Comparison of ENCODE assay signal across 8 mouse cellular contexts in genomic region chr9:45042947-45043346, GRCm38 (mm10). TPM values are rescaled to one million over a fixed set of nuclear protein-coding genes. Genes with fewer than 3 reads are reported as not detected.
A peak's percentile ranks its signal among the peaks of the same experiment; 100 is the strongest.
DNase-seq lines count a peak whose midpoint lies in the region; ATAC-seq and TF ChIP-seq lines count a peak whose summit lies in the region.

No protein-coding gene starts in this region.

- ATAC-seq in hindbrain, embryonic 11.5 days (ENCODE audit: low FRiP score) = no peak
- no peak for ATAC-seq in hindbrain, embryonic 14.5 days (ENCODE audit: low FRiP score)
- no peak for ATAC-seq in intestine, postnatal 0 days
- 0 out of 2 replicates have a peak, but pooled peaks have one; percentile 23 for ATAC-seq in lung, embryonic 16.5 days (ENCODE audit: low read depth)

- H3K36me3 ChIP-seq in hindbrain, embryonic 11.5 days (ENCODE audit: control insufficient read depth, insufficient read depth, low read length) = no peaks in the 10 kb centered on the region
- no peaks in the 10 kb centered on the region for H3K36me3 ChIP-seq in hindbrain, embryonic 14.5 days (replicated peaks; ENCODE audit: control insufficient read depth, insufficient read depth)
- no peaks in the 10 kb centered on the region for H3K36me3 ChIP-seq in intestine, postnatal 0 days (ENCODE audit: control insufficient read depth, insufficient read depth)
- 0 out of 2 replicates have a peak, but pooled peaks cover 2% of the 10 kb centered on the region for H3K36me3 ChIP-seq in lung, embryonic 16.5 days (ENCODE audit: control insufficient read depth, insufficient read depth, low read length)

- no peak overlapping the region for H3K4me3 ChIP-seq in hindbrain, embryonic 11.5 days (ENCODE audit: low read depth, low read length)
- H3K4me3 ChIP-seq in hindbrain, embryonic 14.5 days (replicated peaks; ENCODE audit: low read length) = no peak overlapping the region
- H3K4me3 ChIP-seq in intestine, postnatal 0 days (ENCODE audit: low read depth, low read length) = peak overlapping the region; percentile 38
- H3K4me3 ChIP-seq in lung, embryonic 16.5 days (ENCODE audit: low read length) = peak overlapping the region; percentile 46

- H3K27ac ChIP-seq in hindbrain, embryonic 11.5 days (ENCODE audit: low read depth, low read length) = no peak overlapping the region
- no peak overlapping the region for H3K27ac ChIP-seq in hindbrain, embryonic 14.5 days
- H3K27ac ChIP-seq in intestine, postnatal 0 days (ENCODE audit: low read depth, low read length) = peak overlapping the region; percentile 68
- peak overlapping the region; percentile 75 for H3K27ac ChIP-seq in lung, embryonic 16.5 days (ENCODE audit: low read length)

- no peak for TF ChIP-seq CTCF in intestine, postnatal 0 days (IDR thresholded peaks at IDR 0.05; ENCODE audit: low read depth)

- H3K9ac ChIP-seq in hindbrain, embryonic 11.5 days (ENCODE audit: low read depth, low read length) = no peak overlapping the region
- H3K9ac ChIP-seq in hindbrain, embryonic 14.5 days = no peak overlapping the region
- H3K9ac ChIP-seq in intestine, postnatal 0 days (ENCODE audit: low read depth, low read length) = peak overlapping the region; percentile 45
- peak overlapping the region; percentile 56 for H3K9ac ChIP-seq in lung, embryonic 16.5 days (ENCODE audit: low read length)

- peaks cover 43% of the 10 kb centered on the region for H3K27me3 ChIP-seq in hindbrain, embryonic 11.5 days (ENCODE audit: control insufficient read depth, insufficient read depth, low read length)
- H3K27me3 ChIP-seq in hindbrain, embryonic 14.5 days (ENCODE audit: control insufficient read depth, insufficient read depth, low read length) = peaks cover 72% of the 10 kb centered on the region
- H3K27me3 ChIP-seq in intestine, postnatal 0 days (replicated peaks; ENCODE audit: control insufficient read depth, insufficient read depth, low read length) = no peaks in the 10 kb centered on the region
- peaks cover 18% of the 10 kb centered on the region for H3K27me3 ChIP-seq in lung, embryonic 16.5 days (ENCODE audit: control insufficient read depth, insufficient read depth, low read depth, low read length)

- WGBS in hindbrain, embryonic 11.5 days = under 1% methylated on average over 10 of the region's 10 CpGs
- 1% methylated on average over 10 of the region's 10 CpGs for WGBS in hindbrain, embryonic 14.5 days
- under 1% methylated on average over 10 of the region's 10 CpGs for WGBS in intestine, postnatal 0 days
- 2% methylated on average over 10 of the region's 10 CpGs for WGBS in lung, embryonic 16.5 days

- H3K4me2 ChIP-seq in hindbrain, embryonic 11.5 days (replicated peaks; ENCODE audit: low read depth, low read length) = peak overlapping the region; percentile 26; the same call in 1 of the 2 replicates
- H3K4me2 ChIP-seq in hindbrain, embryonic 14.5 days (replicated peaks) = no peak overlapping the region
- H3K4me2 ChIP-seq in intestine, postnatal 0 days (replicated peaks; ENCODE audit: low read depth) = peak overlapping the region; percentile 61
- peak overlapping the region; percentile 46 for H3K4me2 ChIP-seq in lung, embryonic 16.5 days (ENCODE audit: low read depth, low read length)

- DNase-seq in hindbrain, embryonic 11.5 days (ENCODE audit: low spot score) = peak; percentile 27
- DNase-seq in hindbrain, embryonic 14.5 days (ENCODE audit: low spot score) = no peak
- DNase-seq in embryo, embryonic 10.5 days (ENCODE audit: low spot score) = peak; percentile 35
- no peak for DNase-seq in spleen, adult 18-20 months
- DNase-seq in Muller cell, postnatal 12 days (ENCODE audit: inconsistent ontology term) = no peak
- no peak for DNase-seq in frontal cortex, postnatal 14 days (ENCODE audit: low spot score in 2 of 2)

- H3K9me3 ChIP-seq in hindbrain, embryonic 11.5 days (ENCODE audit: control insufficient read depth, low read length) = no peaks in the 10 kb centered on the region
- no peaks in the 10 kb centered on the region for H3K9me3 ChIP-seq in hindbrain, embryonic 14.5 days (ENCODE audit: control insufficient read depth, low read length)
- no peaks in the 10 kb centered on the region for H3K9me3 ChIP-seq in intestine, postnatal 0 days (ENCODE audit: control insufficient read depth)
- no peaks in the 10 kb centered on the region for H3K9me3 ChIP-seq in lung, embryonic 16.5 days (ENCODE audit: control insufficient read depth, low read length)

- H3K4me1 ChIP-seq in hindbrain, embryonic 11.5 days (replicated peaks; ENCODE audit: control insufficient read depth, insufficient read depth, low read length) = no peaks in the 10 kb centered on the region
- 0 out of 2 replicates have a peak, but pooled peaks cover 6% of the 10 kb centered on the region for H3K4me1 ChIP-seq in hindbrain, embryonic 14.5 days (replicated peaks; ENCODE audit: control insufficient read depth, insufficient read depth, low read length)
- H3K4me1 ChIP-seq in intestine, postnatal 0 days (replicated peaks; ENCODE audit: control insufficient read depth, insufficient read depth, low read length) = 0 out of 2 replicates have a peak, but pooled peaks cover 6% of the 10 kb centered on the region
- peaks cover 8% of the 10 kb centered on the region; the same call in 1 of the 2 replicates for H3K4me1 ChIP-seq in lung, embryonic 16.5 days (replicated peaks; ENCODE audit: control insufficient read depth, insufficient read depth, low read length)

RNA-seq across cellular contexts. Expression of gene Mpzl2, which starts 3.3 kb away (rescaled TPM):
- 2.6 and 3.8 TPM in 2 replicates for polyA plus RNA-seq in hindbrain, embryonic 11.5 days (2014; fragmentation: Nextera tagmentation; extraction: Ambion mirVana)
- 0.44 and 0.90 TPM in 2 replicates for polyA plus RNA-seq in hindbrain, embryonic 14.5 days (2014; fragmentation: Nextera tagmentation; extraction: Ambion mirVana)
- 9.1 and 11.0 TPM in 2 replicates for polyA plus RNA-seq in intestine, postnatal 0 days (2015; fragmentation: Nextera tagmentation; extraction: Ambion mirVana)
- 14.2 and 15.9 TPM in 2 replicates for polyA plus RNA-seq in lung, embryonic 16.5 days (2015; fragmentation: Nextera tagmentation; extraction: Ambion mirVana)

RNA-seq across cellular contexts. Expression of gene Mpzl3, which starts 12.0 kb away (rescaled TPM):
- polyA plus RNA-seq in hindbrain, embryonic 11.5 days (2014; fragmentation: Nextera tagmentation; extraction: Ambion mirVana) = 1.7 and 2.8 TPM in 2 replicates
- 1.1 and 1.7 TPM in 2 replicates for polyA plus RNA-seq in hindbrain, embryonic 14.5 days (2014; fragmentation: Nextera tagmentation; extraction: Ambion mirVana)
- 6.5 and 7.5 TPM in 2 replicates for polyA plus RNA-seq in intestine, postnatal 0 days (2015; fragmentation: Nextera tagmentation; extraction: Ambion mirVana)
- polyA plus RNA-seq in lung, embryonic 16.5 days (2015; fragmentation: Nextera tagmentation; extraction: Ambion mirVana) = 2.2 and 3.0 TPM in 2 replicates

RNA-seq across cellular contexts. Expression of gene Cd3e, which starts 33.5 kb away (rescaled TPM):
- not detected in 2 replicates for polyA plus RNA-seq in hindbrain, embryonic 11.5 days (2014; fragmentation: Nextera tagmentation; extraction: Ambion mirVana)
- polyA plus RNA-seq in hindbrain, embryonic 14.5 days (2014; fragmentation: Nextera tagmentation; extraction: Ambion mirVana) = 0.20 and 0.22 TPM in 2 replicates
- polyA plus RNA-seq in intestine, postnatal 0 days (2015; fragmentation: Nextera tagmentation; extraction: Ambion mirVana) = 0.37 and 0.74 TPM in 2 replicates
- polyA plus RNA-seq in lung, embryonic 16.5 days (2015; fragmentation: Nextera tagmentation; extraction: Ambion mirVana) = 5.5 and 9.4 TPM in 2 replicates

RNA-seq across cellular contexts. Expression of gene Jaml, which starts 36.0 kb away (rescaled TPM):
- 0.31 and 0.36 TPM in 2 replicates for polyA plus RNA-seq in hindbrain, embryonic 11.5 days (2014; fragmentation: Nextera tagmentation; extraction: Ambion mirVana)
- 0.25 TPM in 1 of 2 replicates, not detected in the other for polyA plus RNA-seq in hindbrain, embryonic 14.5 days (2014; fragmentation: Nextera tagmentation; extraction: Ambion mirVana)
- 221 and 255 TPM in 2 replicates for polyA plus RNA-seq in intestine, postnatal 0 days (2015; fragmentation: Nextera tagmentation; extraction: Ambion mirVana)
- 0.45 and 0.60 TPM in 2 replicates for polyA plus RNA-seq in lung, embryonic 16.5 days (2015; fragmentation: Nextera tagmentation; extraction: Ambion mirVana)

Comparison
In these comparisons a context has a peak if more than half of its experiments do, and no peak if none do; other contexts are left out.
1. DNase-seq: peak in hindbrain, embryonic 11.5 days (single experiment) and embryo, embryonic 10.5 days (single experiment); none in hindbrain, embryonic 14.5 days (single experiment), spleen, adult 18-20 months (0 of 2), Muller cell, postnatal 12 days (single experiment) and frontal cortex, postnatal 14 days (0 of 2).
2. H3K27ac ChIP-seq: peak in intestine, postnatal 0 days (single experiment) and lung, embryonic 16.5 days (single experiment); none in hindbrain, embryonic 11.5 days (single experiment) and hindbrain, embryonic 14.5 days (single experiment).
3. H3K4me3 ChIP-seq: peak in intestine, postnatal 0 days (single experiment) and lung, embryonic 16.5 days (single experiment); none in hindbrain, embryonic 11.5 days (single experiment) and hindbrain, embryonic 14.5 days (single experiment).
4. H3K9ac ChIP-seq: peak in intestine, postnatal 0 days (single experiment) and lung, embryonic 16.5 days (single experiment); none in hindbrain, embryonic 11.5 days (single experiment) and hindbrain, embryonic 14.5 days (single experiment).